Mouse (Mus musculus): ENCODE results near the gene Slc34a1. TPM values are rescaled to one million over a fixed set of nuclear protein-coding genes. Genes with fewer than 3 reads are reported as not detected.

Gene Slc34a1
- total RNA-seq, 2 experiments from 2014 or later, result 0.44 to 0.58 TPM

GRCm38 (mm10) chr13:55403935-55404852 is 6.2 kb downstream of the Slc34a1 start:
- ATAC-seq (ENCODE audit: poor library complexity, severe bottlenecking), result peak; percentile 11; the same call in 1 of the 2 replicates

GRCm38 (mm10) chr13:55404853-55405782 is 7.1 kb downstream of the Slc34a1 start:
- peak; percentile 90 for ATAC-seq (ENCODE audit: poor library complexity, severe bottlenecking)

- ATAC-seq (ENCODE audit: poor library complexity, severe bottlenecking), result peak; percentile 76
These were observed 7.9 kb downstream of the Slc34a1 start for GRCm38 (mm10) chr13:55405783-55406390.

DNA sequence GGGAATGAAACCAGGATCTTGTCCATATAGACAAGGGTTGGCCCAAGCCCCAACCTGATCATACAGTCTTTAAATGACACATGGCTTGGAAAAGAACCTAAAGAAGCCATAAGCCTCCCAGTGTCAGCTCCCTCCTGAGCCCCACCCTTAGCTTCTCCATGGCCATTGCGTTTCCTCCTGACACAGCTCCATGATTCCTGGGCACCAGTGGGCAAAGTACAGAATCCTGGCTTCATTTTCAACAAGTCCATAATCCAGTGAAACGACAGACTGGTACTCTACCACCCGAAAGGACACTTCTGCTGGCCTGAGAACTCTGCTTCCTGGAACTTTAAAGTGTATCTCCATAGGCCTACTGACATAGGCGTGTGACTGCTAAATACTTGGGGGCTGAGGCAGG is 9.4 kb downstream of the Slc34a1 start:
- ATAC-seq (ENCODE audit: poor library complexity, severe bottlenecking), result no peak

GRCm38 (mm10) chr13:55408546-55409120 is 10.6 kb downstream of the Slc34a1 start:
- no peak for ATAC-seq (ENCODE audit: poor library complexity, severe bottlenecking)

DNA sequence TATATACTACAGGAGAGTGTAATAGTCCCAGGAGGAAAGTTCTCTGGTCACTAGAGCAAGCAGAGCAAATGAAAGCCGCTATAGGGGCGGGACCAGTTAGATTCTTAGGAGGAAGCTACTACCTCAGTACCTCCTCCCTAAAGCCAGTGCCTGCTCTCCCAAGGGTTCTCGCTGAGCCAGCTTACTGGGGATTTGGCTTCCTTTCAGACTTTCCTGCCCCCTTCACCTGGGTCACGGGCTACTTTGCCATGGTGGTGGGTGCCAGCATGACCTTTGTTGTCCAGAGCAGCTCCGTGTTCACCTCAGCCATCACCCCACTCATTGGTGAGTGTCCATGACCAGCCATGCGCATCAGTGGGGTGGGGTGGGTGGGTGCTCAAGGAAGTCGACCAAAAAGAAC is 13.8 kb downstream of the Slc34a1 start:
- ATAC-seq (ENCODE audit: poor library complexity, severe bottlenecking), result no peak

DNA sequence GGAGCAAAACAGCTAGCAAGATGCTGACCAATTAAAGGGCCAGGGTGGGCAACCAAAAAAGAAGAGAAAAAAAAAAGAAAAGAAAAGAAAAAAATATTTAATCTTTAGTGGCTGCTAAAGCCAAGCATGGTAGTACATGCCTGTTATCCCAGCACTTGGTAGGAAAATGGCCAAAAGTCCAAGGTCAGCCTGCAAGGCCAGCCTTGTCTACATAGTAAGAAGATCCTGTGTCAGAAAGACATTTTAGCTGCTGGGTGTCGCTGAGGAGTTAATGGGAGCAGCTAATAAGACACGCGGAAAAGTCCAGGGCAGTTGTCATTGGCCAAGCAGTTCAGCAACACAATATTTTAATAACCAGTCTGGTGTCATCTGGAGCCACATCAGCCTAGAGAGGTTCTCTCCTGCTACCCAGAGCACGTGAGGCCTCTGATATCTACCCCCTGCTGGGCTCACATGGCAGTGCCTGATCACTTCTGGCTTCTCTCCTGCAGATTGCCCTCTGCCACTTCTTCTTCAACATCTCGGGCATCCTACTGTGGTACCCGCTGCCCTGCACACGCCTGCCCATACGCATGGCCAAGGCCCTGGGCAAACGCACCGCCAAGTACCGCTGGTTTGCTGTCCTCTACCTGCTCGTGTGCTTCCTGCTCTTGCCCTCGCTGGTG is 14.8 kb downstream of the Slc34a1 start:
- peak; percentile 62 for ATAC-seq (ENCODE audit: poor library complexity, severe bottlenecking)

GRCm38 (mm10) chr13:55413333-55413732 is 15.3 kb downstream of the Slc34a1 start:
- peak; percentile 77 for ATAC-seq (ENCODE audit: poor library complexity, severe bottlenecking)

DNA sequence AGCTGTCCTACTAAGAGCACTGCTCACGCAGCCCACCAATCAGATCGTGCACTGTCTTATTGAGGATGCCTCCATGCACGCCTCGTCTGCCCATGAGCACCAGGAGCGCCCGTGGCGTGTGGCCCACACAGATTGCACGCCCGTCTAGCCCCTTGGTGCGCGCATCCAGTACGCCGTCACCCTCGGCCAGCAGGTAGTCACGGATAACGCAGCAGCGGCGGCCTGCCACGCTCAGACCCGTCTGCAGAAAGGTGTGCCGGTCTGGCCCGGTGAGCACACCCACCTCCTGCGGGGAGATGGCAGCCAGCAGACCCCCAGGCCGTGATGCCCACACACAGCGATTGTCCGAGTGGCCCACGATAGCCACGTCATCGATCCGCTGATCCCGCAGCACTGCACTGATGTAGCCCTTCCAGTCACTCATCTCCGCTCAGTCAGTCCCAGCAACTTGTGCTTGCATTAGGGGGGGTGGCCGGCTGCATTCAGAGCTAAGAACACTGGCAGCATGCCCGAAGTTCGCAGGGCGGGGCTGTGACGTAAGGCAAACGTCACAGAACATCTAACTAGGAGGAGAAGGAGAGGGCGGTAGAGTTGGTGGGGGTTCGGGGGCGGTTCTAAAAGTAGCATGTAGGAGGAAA is 16.9 kb downstream of the Slc34a1 start, which contains the start of gene Pfn3:
TSS of gene Pfn3 (minus strand) at position 490 of the 638 bp plus-strand sequence.
- ATAC-seq (ENCODE audit: poor library complexity, severe bottlenecking), result no peak

DNA sequence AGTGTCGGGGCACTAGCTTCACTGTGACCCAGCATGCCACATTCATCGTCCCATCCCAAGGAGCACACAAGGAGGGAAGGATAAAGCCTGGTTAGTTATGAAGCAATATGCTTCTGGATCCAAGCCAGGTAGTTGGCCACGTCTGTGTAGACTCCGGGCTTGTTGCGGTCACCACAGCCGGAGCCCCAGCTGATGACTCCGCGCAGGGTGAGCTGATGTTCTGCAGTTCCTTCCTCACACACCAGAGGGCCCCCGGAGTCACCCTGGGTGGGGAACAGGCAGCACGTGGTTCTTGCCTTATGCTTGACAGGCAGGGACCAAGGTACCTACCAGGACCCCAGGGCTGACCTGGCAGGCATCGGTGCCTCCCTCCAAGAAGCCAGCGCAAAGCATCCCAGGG is 20.0 kb downstream of the Slc34a1 start:
- ATAC-seq (ENCODE audit: poor library complexity, severe bottlenecking), result peak; percentile 75

- no peak for ATAC-seq (ENCODE audit: poor library complexity, severe bottlenecking)
These were observed 21.2 kb downstream of the Slc34a1 start for GRCm38 (mm10) chr13:55419142-55419541.

- peak; percentile 16 for ATAC-seq (ENCODE audit: poor library complexity, severe bottlenecking)
These were observed 22.3 kb downstream of the Slc34a1 start for GRCm38 (mm10) chr13:55420018-55420932.

DNA sequence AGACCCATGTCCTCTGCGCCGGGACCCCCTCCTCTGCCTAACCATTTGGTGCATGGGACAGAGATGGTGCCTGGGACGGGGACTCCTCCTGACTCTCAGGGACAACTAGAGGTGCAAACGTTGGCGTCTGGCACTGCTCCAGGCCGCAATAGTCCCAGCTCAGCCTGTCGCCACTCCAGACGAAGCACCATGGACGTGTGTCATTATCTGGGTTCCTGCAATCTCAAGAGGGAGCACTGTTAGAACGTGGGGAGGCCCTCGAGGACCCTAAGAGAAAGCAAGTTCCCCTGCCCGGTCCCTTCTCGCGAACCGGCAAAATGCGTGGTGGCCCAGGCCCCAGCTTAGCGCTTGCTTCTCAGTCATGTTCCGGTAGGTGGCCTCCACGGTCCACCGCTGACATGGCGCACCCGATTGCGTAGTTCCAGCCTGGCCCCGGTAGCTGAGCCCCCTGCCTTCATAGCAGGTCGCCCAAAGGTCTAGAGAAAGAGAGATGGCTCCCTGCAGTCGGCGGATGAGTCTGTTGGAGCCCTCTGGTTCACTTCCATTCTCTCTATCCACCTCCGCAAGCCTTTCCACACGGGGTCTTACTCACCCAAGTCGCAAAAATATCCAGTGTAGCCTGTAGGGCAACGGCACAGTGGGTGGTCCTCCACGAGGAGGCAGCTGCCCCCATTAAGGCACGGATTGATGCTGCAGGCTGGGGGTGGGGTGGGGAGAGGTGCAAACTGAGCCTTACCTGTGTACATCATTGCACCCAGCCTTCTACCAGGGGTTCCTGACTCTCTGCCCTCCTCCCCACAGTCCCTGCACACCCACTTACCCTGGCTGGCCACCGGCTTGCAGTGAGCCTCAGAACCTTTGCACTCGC is 23.2 kb downstream of the Slc34a1 start:
- ATAC-seq (ENCODE audit: poor library complexity, severe bottlenecking), result peak; percentile 80

DNA sequence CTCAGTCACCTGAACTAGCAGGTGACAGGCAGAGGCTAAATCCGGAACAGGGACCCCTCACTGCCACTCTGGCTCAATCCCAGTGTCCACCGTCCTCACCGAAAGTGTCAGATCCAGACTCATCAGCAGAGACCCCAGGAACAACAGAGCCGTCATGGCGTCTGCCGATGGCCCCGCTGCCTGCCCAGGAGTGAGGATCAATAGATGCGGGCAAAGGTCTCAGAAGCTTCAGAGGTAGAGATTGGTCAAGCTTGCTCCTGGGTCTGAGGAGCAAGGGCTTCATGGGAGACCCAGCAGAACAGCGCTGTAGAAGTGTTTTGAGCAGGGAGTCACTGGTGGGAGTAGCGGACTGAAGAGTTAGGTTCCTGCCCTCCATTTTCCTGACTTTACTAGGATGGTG is 28.6 kb downstream of the Slc34a1 start, which contains the start of gene F12:
TSS of gene F12 (minus strand) at position 181 of the 400 bp plus-strand sequence.
- no peak for ATAC-seq (ENCODE audit: poor library complexity, severe bottlenecking)

DNA sequence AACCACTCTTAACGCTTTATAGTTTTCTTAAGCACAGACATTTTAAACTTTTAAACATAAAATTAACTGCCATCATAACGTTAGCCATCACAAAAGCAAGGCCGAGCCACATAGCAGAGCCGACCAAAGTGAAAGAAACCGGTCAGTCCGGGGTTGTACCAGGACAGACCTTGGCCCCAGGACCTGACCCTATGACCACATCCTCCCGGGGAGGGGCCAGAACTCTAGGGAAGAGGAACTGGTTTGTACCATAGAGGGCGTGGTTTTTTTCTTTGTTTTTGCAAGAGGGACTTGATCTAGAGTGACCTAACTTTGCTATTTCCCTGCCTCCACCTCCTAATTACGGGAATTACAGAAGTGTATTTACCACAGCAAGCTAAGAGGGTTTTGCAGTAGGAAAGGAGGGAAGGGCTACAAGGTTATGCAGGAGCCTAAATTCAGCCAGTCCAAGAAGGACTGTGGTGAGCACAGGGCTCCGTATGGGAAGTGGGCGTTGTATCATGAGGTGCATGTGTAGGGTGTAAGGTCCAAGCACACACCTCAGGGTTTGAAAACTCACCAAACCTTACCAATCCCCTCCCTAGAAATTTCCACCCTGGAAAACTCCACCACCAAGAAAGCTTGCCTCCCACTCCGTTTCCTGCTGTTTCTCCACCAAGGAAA is 31.4 kb downstream of the Slc34a1 start:
- ATAC-seq (ENCODE audit: poor library complexity, severe bottlenecking), result peak; percentile 93

GRCm38 (mm10) chr13:55430566-55430965 is 32.6 kb downstream of the Slc34a1 start:
- no peak for ATAC-seq (ENCODE audit: poor library complexity, severe bottlenecking)

Data from megakaryocyte, adult 5-6 weeks (primary cell).